Mouse (Mus musculus) left cerebral cortex, adult 6 months (tissue): ENCODE data around the gene Trak2. TPM values are rescaled to one million over a fixed set of nuclear protein-coding genes. Genes with fewer than 3 reads are reported as not detected.

Experiments used
- long read RNA-seq, 2 experiments: library from polyadenylated mRNA; unstranded; transcript quantifications; one replicate each; pipeline ENCODE4 v2.0.0; 2019 to 2020
- polyA plus RNA-seq: library from polyadenylated mRNA; unstranded; fragments of <200 nt; fragmentation: Nextera tagmentation; gene quantifications from 2 replicates; pipeline ENCODE4 v1.2.3, GENCODE M21; 2021

The Trak2 gene
- 36.5 and 39.3 TPM in 2 replicates for polyA plus RNA-seq
- long read RNA-seq, experiment 1, full-length matches to known transcripts, result 93 of 252 reads
- long read RNA-seq, experiment 1, partial matches to known transcripts, result 30 of 252 reads
- long read RNA-seq, experiment 1, other reads (novel, unspliced or antisense), result 129 of 252 reads
- long read RNA-seq, experiment 2, partial matches to known transcripts, result 5 of 31 reads
- long read RNA-seq, experiment 2, other reads (novel, unspliced or antisense), result 26 of 31 reads

GRCm38 (mm10) chr1:58973366-58974221, at the start of gene Trak2, which contains the start of gene Stradb:
TSS of gene Trak2 (minus strand) at chr1:58973430.
TSS of gene Stradb (plus strand) at chr1:58973522.

Other genes starting within 250 kb of the Trak2 start
- gene Casp8, start 178.1 kb downstream of the Trak2 start, polyA plus RNA-seq, result 2.1 and 2.5 TPM in 2 replicates
- gene Stradb, start 92 bp upstream of the Trak2 start, polyA plus RNA-seq, result 37.8 and 37.9 TPM in 2 replicates
- not detected in 2 replicates for gene C2cd6, start 121.5 kb upstream of the Trak2 start, polyA plus RNA-seq
- 39.6 and 47.8 TPM in 2 replicates for gene Tmem237, start 147.0 kb upstream of the Trak2 start, polyA plus RNA-seq
- 1.8 and 2.3 TPM in 2 replicates for gene Mpp4, start 190.0 kb upstream of the Trak2 start, polyA plus RNA-seq